Mouse (Mus musculus) kidney, postnatal 0 days (tissue): ENCODE measurements at regions not wholly inside any gene's neighbourhood (a gene's known extent, or its start where the extent isn't known, plus 50 kb on each side); places are given as distances from the start of the nearest gene placed in this dataset.

Experiments
- ATAC-seq: fragments of 200-750 bp; cut with Nextera tagmentation; replicated peaks from 2 replicates; pipeline ENCODE4 v1.8.0; 2017; ENCODE audit warnings: low read depth, moderate number of reproducible peaks, moderate TSS enrichment, moderate library complexity; ENCODE audit not compliant: low FRiP score
- DNase-seq: peaks from one replicate; pipeline ENCODE4 v3.0.0-alpha.2; 2016; ENCODE audit warnings: low spot score
- H3K27ac ChIP-seq: fragments of 300-500 bp; sonication (generic); 2 replicates; pipeline ENCODE4 v1.5.1; 2014; ENCODE audit warnings: mild to moderate bottlenecking
- H3K27me3 ChIP-seq: fragments of 300-500 bp; sonication (generic); 2 replicates; pipeline ENCODE4 v1.6.1; 2014; ENCODE audit warnings: low read length, mixed read lengths; ENCODE audit not compliant: insufficient read depth
- H3K36me3 ChIP-seq: fragments of 300-500 bp; sonication (generic); 2 replicates; pipeline ENCODE4 v1.6.1; 2014; ENCODE audit warnings: low read length, mixed read lengths; ENCODE audit not compliant: insufficient read depth
- H3K4me1 ChIP-seq: fragments of 300-500 bp; sonication (generic); replicated peaks from 2 replicates; pipeline ENCODE4 v1.6.1; 2014; ENCODE audit warnings: antibody characterized with exemption, low read length, mixed read lengths; ENCODE audit not compliant: insufficient read depth
- H3K4me2 ChIP-seq: fragments of 300-500 bp; sonication (generic); 2 replicates; pipeline ENCODE4 v1.6.1; 2014; ENCODE audit warnings: mild to moderate bottlenecking, low read length, moderate library complexity, mixed read lengths
- H3K4me3 ChIP-seq: fragments of 300-500 bp; sonication (generic); replicated peaks from 2 replicates; pipeline ENCODE4 v1.5.1; 2014; ENCODE audit warnings: low read depth, low read length
- H3K9ac ChIP-seq: fragments of 300-500 bp; sonication (generic); 2 replicates; pipeline ENCODE4 v1.6.1; 2014; ENCODE audit warnings: low read depth, low read length
- H3K9me3 ChIP-seq: fragments of 300-500 bp; sonication (generic); replicated peaks from 2 replicates; pipeline ENCODE4 v1.6.1; 2016; ENCODE audit warnings: low read length, inconsistent platforms, mixed read lengths
- CTCF ChIP-seq: IDR thresholded peaks from 2 replicates; pipeline ENCODE4 v1.5.1; 2016; ENCODE audit warnings: antibody characterized with exemption, low read depth, mild to moderate bottlenecking, moderate library complexity
- WGBS: fragments of 180-500 bp; shearing (Covaris S2); extraction: QIAGEN DNeasy Blood & Tissue Kit; methylation state at CpG from one replicate; pipeline ENCODE4 v1.1.7; 2014; 5-methylcytosine and 5-hydroxymethylcytosine counted together

- Histone ChIP-seq H3K4me1 (no peaks in the 10 kb centered on the region), H3K27ac (no peak overlapping the region), H3K27me3 (no peaks in the 10 kb centered on the region), H3K4me3 (no peak overlapping the region), H3K36me3 (no peaks in the 10 kb centered on the region), H3K4me2 (no peak overlapping the region), H3K9ac (no peak overlapping the region), H3K9me3 (no peaks in the 10 kb centered on the region)
- no peak for TF ChIP-seq CTCF
- 42% methylated on average over 3 of the region's 3 CpGs for WGBS
- ATAC-seq, result no peak
- no peak for DNase-seq
Observed at GRCm38 (mm10) chr16:86377991-86378390, 476.4 kb upstream of the Adamts5 start.

GRCm38 (mm10) chr16:86371652-86372051, 470.0 kb upstream of the Adamts5 start:
- 84% methylated on average over 4 of the region's 4 CpGs for WGBS
- no peak for ATAC-seq

GRCm38 (mm10) chr16:86368449-86368848, 466.8 kb upstream of the Adamts5 start:
- Histone ChIP-seq H3K4me1 (no peaks in the 10 kb centered on the region), H3K9me3 (no peaks in the 10 kb centered on the region), H3K4me3 (no peak overlapping the region), H3K27me3 (no peaks in the 10 kb centered on the region), H3K27ac (no peak overlapping the region), H3K9ac (no peak overlapping the region), H3K36me3 (no peaks in the 10 kb centered on the region), H3K4me2 (no peak overlapping the region)
- TF ChIP-seq CTCF, result no peak
- no peak for ATAC-seq
- 18% methylated on average over 5 of the region's 5 CpGs for WGBS
- DNase-seq, result peak; percentile 62

More at GRCm38 (mm10) chr16:86371652-86372051, 470.0 kb upstream of the Adamts5 start:
- Histone ChIP-seq H3K4me1 (no peaks in the 10 kb centered on the region), H3K27me3 (no peaks in the 10 kb centered on the region), H3K36me3 (no peaks in the 10 kb centered on the region), H3K4me3 (no peak overlapping the region), H3K9me3 (no peaks in the 10 kb centered on the region), H3K9ac (no peak overlapping the region), H3K4me2 (no peak overlapping the region), H3K27ac (no peak overlapping the region)
- DNase-seq, result no peak
- no peak for TF ChIP-seq CTCF

GRCm38 (mm10) chr16:86366197-86366596, 464.6 kb upstream of the Adamts5 start:
- Histone ChIP-seq H3K27me3 (no peaks in the 10 kb centered on the region), H3K4me1 (no peaks in the 10 kb centered on the region), H3K4me3 (no peak overlapping the region), H3K9ac (no peak overlapping the region), H3K9me3 (no peaks in the 10 kb centered on the region), H3K4me2 (no peak overlapping the region), H3K27ac (no peak overlapping the region), H3K36me3 (no peaks in the 10 kb centered on the region)
- WGBS, result 98% methylated on average over 1 of the region's 1 CpGs
- ATAC-seq, result no peak
- TF ChIP-seq CTCF, result no peak
- no peak for DNase-seq

- DNase-seq, result no peak
- Histone ChIP-seq H3K9me3 (no peaks in the 10 kb centered on the region), H3K4me3 (no peak overlapping the region), H3K9ac (no peak overlapping the region), H3K27ac (no peak overlapping the region), H3K4me1 (no peaks in the 10 kb centered on the region), H3K27me3 (no peaks in the 10 kb centered on the region), H3K36me3 (no peaks in the 10 kb centered on the region), H3K4me2 (no peak overlapping the region)
- whole genome bisulfite sequencing, result 77% methylated on average over 5 of the region's 5 CpGs
- no peak for ATAC-seq
- TF ChIP-seq CTCF, result no peak
Observed at GRCm38 (mm10) chr16:86361099-86361498, 459.5 kb upstream of the Adamts5 start.

GRCm38 (mm10) chr16:86355036-86355435, 453.4 kb upstream of the Adamts5 start:
- H3K4me2 ChIP-seq, result no peak overlapping the region
- no peak overlapping the region for H3K27ac ChIP-seq
- TF ChIP-seq CTCF, result no peak
- no peak overlapping the region for H3K9ac ChIP-seq
- no peaks in the 10 kb centered on the region for H3K36me3 ChIP-seq
- no peak overlapping the region for H3K4me3 ChIP-seq
- no peaks in the 10 kb centered on the region for H3K27me3 ChIP-seq
- no peaks in the 10 kb centered on the region for H3K9me3 ChIP-seq
- DNase-seq (no peak), ATAC-seq (no peak)
- 79% methylated on average over 2 of the region's 2 CpGs for WGBS
- no peaks in the 10 kb centered on the region for H3K4me1 ChIP-seq

GRCm38 (mm10) chr16:86347753-86348152, 446.1 kb upstream of the Adamts5 start:
- no peak overlapping the region for H3K9ac ChIP-seq
- 79% methylated on average over 5 of the region's 5 CpGs for WGBS
- no peaks in the 10 kb centered on the region for H3K27me3 ChIP-seq
- no peak for ATAC-seq
- H3K9me3 ChIP-seq, result no peaks in the 10 kb centered on the region
- TF ChIP-seq CTCF, result no peak
- H3K27ac ChIP-seq, result no peak overlapping the region
- no peaks in the 10 kb centered on the region for H3K36me3 ChIP-seq
- H3K4me3 ChIP-seq, result no peak overlapping the region
- no peak for DNase-seq
- no peaks in the 10 kb centered on the region for H3K4me1 ChIP-seq
- H3K4me2 ChIP-seq, result no peak overlapping the region
